Mouse (Mus musculus): ENCODE results near the gene Herc2. TPM values are rescaled to one million over a fixed set of nuclear protein-coding genes. Genes with fewer than 3 reads are reported as not detected.

Herc2 gene
- polyA plus RNA-seq, 1 experiment from 2014 or later, result 25.4 TPM

- no peaks in the 10 kb centered on the region for H3K9me3 ChIP-seq (ENCODE audit: control insufficient read depth, low read length)
- H3K36me3 ChIP-seq (ENCODE audit: control insufficient read depth, insufficient read depth, low read length), result no peaks in the 10 kb centered on the region
- H3K27me3 ChIP-seq (replicated peaks; ENCODE audit: control insufficient read depth, insufficient read depth, low read length), result no peaks in the 10 kb centered on the region
- no peak within 1 kb of the TSS for H3K9ac ChIP-seq (ENCODE audit: low read length)
- no peak within 1 kb of the TSS for H3K27ac ChIP-seq (ENCODE audit: low read depth)
- no peak for ATAC-seq (replicated peaks; ENCODE audit: low FRiP score, low TSS enrichment, low read depth)
- 42% methylated on average over 3 of the region's 3 CpGs for WGBS
- no peak within 1 kb of the TSS for H3K4me3 ChIP-seq (ENCODE audit: low read depth, low read length)
- DNase-seq (ENCODE audit: low spot score), result no peak
- H3K4me1 ChIP-seq (replicated peaks; ENCODE audit: control insufficient read depth, insufficient read depth, low read length), result no peaks in the 10 kb centered on the region
- H3K4me2 ChIP-seq (ENCODE audit: low read length), result no peak within 1 kb of the TSS
These were observed 189.5 kb downstream of the Herc2 start, which contains the start of gene Oca2 for GRCm38 (mm10) chr7:56239543-56239942. Oca2 (plus strand) TSS chr7:56239760.

DNA sequence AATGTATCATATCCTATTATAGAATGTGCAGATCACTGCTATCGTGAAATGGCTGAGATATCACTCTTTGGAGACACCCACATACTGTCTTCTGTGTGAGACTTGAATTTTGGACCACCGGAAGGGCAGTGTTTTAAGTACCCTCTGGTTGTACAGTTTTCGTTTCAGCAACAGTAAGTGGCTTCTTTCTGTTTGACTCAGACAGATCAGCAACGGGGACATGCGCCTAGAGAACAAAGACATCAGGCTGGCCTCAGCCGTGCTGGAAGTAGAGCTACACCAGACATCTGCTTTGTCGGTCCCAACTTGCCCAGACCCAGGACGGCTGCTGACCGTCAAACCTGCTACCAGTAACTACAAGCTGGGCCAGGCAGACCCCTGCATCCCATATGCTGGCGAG lies 204.6 kb downstream of the Herc2 start:
- 75% methylated on average over 10 of the region's 10 CpGs for WGBS
- ATAC-seq (replicated peaks; ENCODE audit: low FRiP score, low TSS enrichment, low read depth) (no peak), DNase-seq (ENCODE audit: low spot score) (no peak)
- no peak overlapping the region for H3K4me3 ChIP-seq (ENCODE audit: low read depth, low read length)
- no peaks in the 10 kb centered on the region for H3K4me1 ChIP-seq (replicated peaks; ENCODE audit: control insufficient read depth, insufficient read depth, low read length)
- no peak overlapping the region for H3K27ac ChIP-seq (ENCODE audit: low read depth)
- H3K9ac ChIP-seq (ENCODE audit: low read length), result no peak overlapping the region
- no peaks in the 10 kb centered on the region for H3K9me3 ChIP-seq (ENCODE audit: control insufficient read depth, low read length)
- H3K27me3 ChIP-seq (replicated peaks; ENCODE audit: control insufficient read depth, insufficient read depth, low read length), result no peaks in the 10 kb centered on the region
- no peak overlapping the region for H3K4me2 ChIP-seq (ENCODE audit: low read length)
- no peaks in the 10 kb centered on the region for H3K36me3 ChIP-seq (ENCODE audit: control insufficient read depth, insufficient read depth, low read length)

GRCm38 (mm10) chr7:56257875-56258441 lies 208.0 kb downstream of the Herc2 start:
- Histone ChIP-seq H3K36me3 (ENCODE audit: control insufficient read depth, insufficient read depth, low read length) (no peaks in the 10 kb centered on the region), H3K4me3 (ENCODE audit: low read depth, low read length) (no peak overlapping the region), H3K27ac (ENCODE audit: low read depth) (no peak overlapping the region), H3K4me1 (replicated peaks; ENCODE audit: control insufficient read depth, insufficient read depth, low read length) (no peaks in the 10 kb centered on the region), H3K9me3 (ENCODE audit: control insufficient read depth, low read length) (no peaks in the 10 kb centered on the region), H3K4me2 (ENCODE audit: low read length) (no peak overlapping the region), H3K9ac (ENCODE audit: low read length) (no peak overlapping the region), H3K27me3 (replicated peaks; ENCODE audit: control insufficient read depth, insufficient read depth, low read length) (no peaks in the 10 kb centered on the region)
- DNase-seq (ENCODE audit: low spot score) (no peak), ATAC-seq (replicated peaks; ENCODE audit: low FRiP score, low TSS enrichment, low read depth) (no peak)
- WGBS, result 80% methylated on average over 3 of the region's 3 CpGs

GRCm38 (mm10) chr7:56277506-56277905 lies 227.5 kb downstream of the Herc2 start:
- no peaks in the 10 kb centered on the region for H3K9me3 ChIP-seq (ENCODE audit: control insufficient read depth, low read length)
- WGBS, result 84% methylated on average over 2 of the region's 2 CpGs

More at GRCm38 (mm10) chr7:56277506-56277905, 227.5 kb downstream of the Herc2 start:
- Histone ChIP-seq H3K4me3 (ENCODE audit: low read depth, low read length) (no peak overlapping the region), H3K4me2 (ENCODE audit: low read length) (no peak overlapping the region), H3K36me3 (ENCODE audit: control insufficient read depth, insufficient read depth, low read length) (no peaks in the 10 kb centered on the region), H3K9ac (ENCODE audit: low read length) (no peak overlapping the region), H3K27me3 (replicated peaks; ENCODE audit: control insufficient read depth, insufficient read depth, low read length) (no peaks in the 10 kb centered on the region), H3K27ac (ENCODE audit: low read depth) (no peak overlapping the region), H3K4me1 (replicated peaks; ENCODE audit: control insufficient read depth, insufficient read depth, low read length) (no peaks in the 10 kb centered on the region)
- ATAC-seq (replicated peaks; ENCODE audit: low FRiP score, low TSS enrichment, low read depth) (no peak), DNase-seq (ENCODE audit: low spot score) (no peak)

Other genes starting within 250 kb of the Herc2 start
- gene Cyfip1, start 208.5 kb upstream of the Herc2 start, polyA plus RNA-seq (2014; fragmentation: Nextera tagmentation; extraction: Ambion mirVana), result 102 and 118 TPM in 2 replicates
- gene Nipa2, start 87.7 kb upstream of the Herc2 start, polyA plus RNA-seq (2014; fragmentation: Nextera tagmentation; extraction: Ambion mirVana), result 52.3 and 54.5 TPM in 2 replicates
- 6.0 and 6.5 TPM in 2 replicates for gene Nipa1, start 30.2 kb upstream of the Herc2 start, polyA plus RNA-seq (2014; fragmentation: Nextera tagmentation; extraction: Ambion mirVana)
- gene Oca2, start 189.6 kb downstream of the Herc2 start, polyA plus RNA-seq (2014; fragmentation: Nextera tagmentation; extraction: Ambion mirVana), result 0.05 TPM in 1 of 2 replicates, not detected in the other

Measured in intestine, embryonic 14.5 days (tissue).